Mouse (Mus musculus): ENCODE results near the gene Cep112.

The Cep112 gene

GRCm38 (mm10) chr11:108885276-108885896 is 460.4 kb downstream of the Cep112 start:
- DNase-seq, result no peak

GRCm38 (mm10) chr11:108886060-108886459 is 461.1 kb downstream of the Cep112 start:
- no peak for DNase-seq

- DNase-seq, result no peak
Measured at GRCm38 (mm10) chr11:108889121-108889520, 464.1 kb downstream of the Cep112 start.

DNA sequence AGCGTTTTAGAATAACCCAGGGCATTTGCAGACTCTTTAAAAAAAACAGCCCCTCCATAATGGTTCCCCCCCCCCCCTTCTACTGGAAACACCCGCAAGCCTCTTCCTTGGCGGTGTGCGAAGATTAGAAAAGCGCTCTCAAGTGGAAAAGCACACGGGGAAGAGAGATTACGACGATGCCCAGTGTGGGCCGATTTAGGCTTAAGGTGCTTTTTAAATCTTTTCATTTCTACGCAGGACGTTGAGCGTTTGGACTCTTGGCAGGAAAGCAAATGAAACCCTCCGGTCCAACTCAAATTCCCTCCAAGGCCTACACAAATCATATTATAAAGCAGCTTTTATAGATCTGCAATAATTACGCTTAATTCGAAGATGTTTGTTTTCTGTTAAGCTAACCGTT is 465.6 kb downstream of the Cep112 start:
- no peak for DNase-seq

GRCm38 (mm10) chr11:108891111-108891870 is 466.3 kb downstream of the Cep112 start:
- DNase-seq, result peak; percentile 16

DNA sequence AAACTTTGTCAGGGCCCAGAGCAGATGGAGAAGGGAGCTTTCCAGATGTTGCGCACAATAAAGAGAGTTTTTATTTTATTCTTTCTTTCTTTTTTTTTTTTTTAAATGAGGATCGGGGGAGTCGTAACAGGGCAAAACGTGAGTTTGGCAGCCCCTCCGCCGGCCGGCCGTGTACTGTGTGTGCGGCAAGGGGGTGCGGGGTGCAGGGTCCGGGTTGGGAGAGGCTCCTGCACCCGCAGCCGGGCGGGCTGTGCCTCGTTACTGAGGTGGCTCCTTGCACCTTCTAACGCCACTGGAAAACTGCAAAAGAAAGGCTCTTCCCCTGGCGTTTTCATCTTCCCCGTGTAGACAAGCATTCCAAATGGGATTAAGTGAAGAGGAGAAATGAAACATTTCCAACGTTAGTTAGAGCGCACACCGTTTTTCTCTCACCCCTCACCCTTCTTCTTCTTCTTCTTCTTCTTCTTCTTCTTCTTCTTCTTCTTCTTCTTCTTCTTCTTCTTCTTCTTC is 466.9 kb downstream of the Cep112 start:
- no peak for DNase-seq

DNA sequence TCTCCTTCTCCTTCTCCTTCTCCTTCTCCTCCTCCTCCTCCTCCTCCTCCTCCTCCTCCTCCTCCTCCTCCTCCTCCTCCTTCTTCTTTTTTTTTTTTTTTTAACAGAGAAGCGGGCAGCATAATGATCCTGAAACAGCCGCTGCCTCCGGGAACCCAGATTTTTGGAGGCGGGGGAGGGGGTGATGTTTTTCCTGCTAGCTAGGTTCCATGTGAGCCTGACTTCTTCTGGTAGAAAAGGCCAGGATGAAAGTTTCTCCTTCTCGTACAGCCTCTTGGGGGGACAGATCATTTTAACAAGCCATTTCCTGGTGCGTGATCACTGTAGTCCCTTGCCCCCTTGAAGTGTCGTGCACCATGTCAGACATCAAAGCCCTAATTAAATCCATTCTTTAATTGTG is 467.4 kb downstream of the Cep112 start:
- DNase-seq, result no peak

DNA sequence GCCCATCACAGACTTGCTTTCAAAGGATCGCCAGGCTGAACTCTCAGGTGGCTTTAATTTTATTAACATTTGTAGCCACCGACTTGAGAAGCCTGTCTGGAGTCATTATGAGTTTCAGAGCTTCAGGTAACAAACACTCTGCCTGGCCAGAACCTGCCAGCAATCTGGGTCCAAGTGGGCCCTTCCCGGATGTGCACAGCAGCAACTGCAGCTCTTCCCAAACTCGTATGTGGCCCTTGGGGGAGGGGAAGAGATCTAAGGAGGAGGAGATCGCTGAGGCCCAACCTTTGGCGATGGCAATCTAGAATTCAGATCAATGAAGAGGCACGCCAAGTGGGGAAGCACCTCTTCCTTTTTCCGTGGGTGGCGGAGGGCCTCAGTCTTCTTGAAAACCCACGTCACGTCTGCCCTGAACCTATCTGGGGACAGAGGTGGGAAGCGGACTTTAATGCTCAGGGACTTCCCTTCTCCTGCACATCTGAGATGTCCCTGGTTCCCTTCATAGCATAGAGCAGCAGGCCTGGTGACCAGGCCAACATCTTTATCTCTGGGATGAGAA is 468.3 kb downstream of the Cep112 start:
- DNase-seq, result no peak

DNA sequence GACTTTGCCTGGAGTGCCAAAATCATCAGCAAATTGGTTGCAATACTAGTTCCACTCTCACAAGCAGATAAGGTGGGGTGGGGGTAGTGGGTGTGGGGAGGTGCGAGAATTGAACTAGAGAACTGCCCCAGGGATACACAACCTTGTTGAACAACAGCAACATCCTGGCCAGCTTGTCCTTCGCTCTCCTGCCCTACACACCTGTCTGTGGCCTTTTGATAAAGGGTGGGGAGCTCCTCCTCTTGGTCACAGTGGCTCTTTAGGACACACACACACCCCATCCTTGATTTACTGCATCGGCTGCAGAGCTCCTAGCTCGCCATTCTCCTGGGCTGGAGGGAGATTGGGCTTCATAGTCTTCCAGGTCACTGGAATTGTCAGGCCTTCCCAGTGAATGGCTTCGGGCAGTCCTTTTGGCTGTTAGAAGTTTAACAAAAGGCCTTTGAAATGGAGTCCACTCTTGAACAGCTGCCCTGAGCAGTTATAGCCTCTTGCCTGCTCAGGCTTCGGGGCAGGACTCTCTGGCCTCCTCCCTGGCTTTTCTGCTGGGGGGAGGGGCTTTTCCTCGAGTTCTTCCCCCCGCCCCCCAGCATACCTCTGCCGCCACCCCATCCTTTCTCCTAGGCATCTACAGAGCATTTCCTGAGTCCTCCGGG is 469.0 kb downstream of the Cep112 start:
- DNase-seq, result no peak

DNA sequence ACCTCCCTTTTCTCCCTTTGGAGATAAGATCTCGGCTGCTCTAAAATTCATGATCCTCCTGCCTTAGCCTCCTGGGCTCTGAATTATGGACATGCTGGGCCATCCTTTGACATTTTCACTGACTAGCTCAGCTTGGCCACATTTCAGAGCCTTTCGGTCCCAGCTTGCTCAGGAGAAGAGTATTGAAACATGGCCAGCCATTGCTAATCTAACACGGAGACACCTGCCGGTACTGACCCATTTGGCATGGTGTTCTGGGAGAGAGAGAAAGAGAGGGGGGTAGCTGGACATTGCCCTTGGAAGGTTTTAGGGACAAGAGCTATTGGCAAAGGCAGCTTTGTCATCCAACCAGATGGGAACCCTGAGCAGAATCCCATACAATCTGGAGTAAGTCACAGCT is 472.0 kb downstream of the Cep112 start:
- no peak for DNase-seq

- no peak for DNase-seq
Measured at GRCm38 (mm10) chr11:108898063-108898462, 473.1 kb downstream of the Cep112 start.

GRCm38 (mm10) chr11:108898483-108898882 is 473.5 kb downstream of the Cep112 start:
- DNase-seq, result no peak

GRCm38 (mm10) chr11:108900718-108901488 is 475.9 kb downstream of the Cep112 start:
- no peak for DNase-seq

DNA sequence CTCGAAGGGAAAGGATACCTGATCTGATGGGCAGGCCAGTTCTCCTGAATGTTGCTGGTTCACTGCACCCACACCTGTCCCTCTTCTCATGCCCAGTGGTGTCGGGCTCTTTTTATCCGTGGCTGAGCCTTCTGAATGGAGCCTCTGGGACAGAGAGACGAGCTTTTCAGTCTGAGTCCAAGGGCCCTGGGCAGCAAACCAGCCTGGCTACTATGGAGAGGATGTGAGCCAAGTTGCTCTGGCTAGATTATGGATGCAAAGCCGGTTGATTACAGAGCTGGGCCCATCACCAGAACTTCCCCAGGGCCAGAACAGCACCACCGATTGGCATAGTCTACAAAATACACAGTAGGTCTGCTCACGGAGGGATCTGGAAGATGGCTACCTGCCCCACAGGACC is 476.7 kb downstream of the Cep112 start:
- no peak for DNase-seq

- DNase-seq, result no peak
Measured at GRCm38 (mm10) chr11:108902303-108902702, 477.3 kb downstream of the Cep112 start.

DNA sequence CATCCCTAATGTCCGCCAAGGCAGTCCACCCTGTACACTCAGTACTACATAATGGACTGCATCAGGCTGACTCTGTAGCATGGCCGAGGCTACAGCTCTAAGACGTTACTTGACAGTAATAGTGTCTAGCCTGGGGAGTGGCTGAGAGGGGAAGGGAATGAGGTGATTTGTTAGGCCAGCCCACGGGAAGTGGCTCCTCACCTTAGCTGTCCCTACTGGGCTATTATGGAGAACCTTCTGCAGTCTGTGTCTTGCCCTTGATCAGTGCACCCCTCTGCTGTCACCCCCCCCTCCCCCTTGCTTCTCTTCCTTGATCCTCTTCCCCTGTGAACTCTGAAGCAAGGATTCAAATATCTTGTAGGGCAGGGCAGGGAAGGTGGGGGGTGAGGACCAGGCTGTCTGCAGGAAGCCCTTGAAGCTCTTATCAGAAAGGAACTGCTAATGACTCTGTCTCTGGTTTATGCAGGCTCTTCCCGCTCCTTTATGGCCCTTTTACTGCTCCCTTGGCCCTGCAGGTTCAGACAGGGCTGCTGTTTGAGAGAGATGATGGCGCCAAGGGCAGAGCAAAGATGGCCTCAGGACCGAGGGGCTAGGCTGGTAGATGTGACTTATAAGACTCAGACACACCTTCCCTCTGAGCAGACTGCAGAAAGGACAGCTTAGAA is 481.7 kb downstream of the Cep112 start:
- no peak for DNase-seq

DNA sequence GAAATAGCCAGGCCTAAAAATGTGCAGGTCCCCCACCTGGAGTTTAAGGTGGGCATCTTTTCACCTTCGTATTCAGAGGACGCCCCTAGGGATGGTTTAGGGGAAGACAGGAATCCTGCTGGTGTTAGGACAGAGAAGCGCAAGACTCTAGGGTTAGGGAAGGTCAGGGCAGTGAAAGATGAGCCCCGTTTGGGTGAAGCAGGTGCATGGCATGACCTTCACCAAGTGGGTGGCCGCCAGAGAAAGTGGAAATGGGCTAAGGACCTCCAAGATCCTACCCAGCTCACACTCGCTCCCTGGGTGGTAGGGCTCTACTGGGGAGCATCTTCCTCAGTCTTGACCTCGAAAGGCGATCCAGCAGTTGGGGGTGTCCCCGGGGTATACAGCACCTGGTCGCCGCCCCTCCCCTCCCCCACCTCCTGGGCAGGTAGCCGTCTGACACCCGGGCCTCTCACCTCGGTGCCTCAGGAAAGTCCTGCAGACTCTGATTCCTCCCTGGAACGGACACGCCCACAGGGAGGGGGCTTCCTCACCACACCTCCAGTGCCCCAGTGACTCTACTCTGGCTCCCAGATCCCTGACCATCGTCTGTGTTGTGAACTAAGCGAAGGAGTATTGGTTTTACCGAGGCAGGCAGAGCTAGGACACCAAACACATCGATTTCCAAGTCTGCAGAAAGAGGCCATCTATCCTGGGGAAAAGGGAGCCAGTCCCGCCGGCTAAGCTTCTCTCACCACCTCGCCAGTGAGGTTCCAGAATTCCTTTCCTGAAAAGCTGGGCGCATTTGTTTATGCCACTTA is 484.6 kb downstream of the Cep112 start:
- DNase-seq, result no peak
